Mouse (Mus musculus) CH12.LX (cell line): ENCODE results near the gene Tyro3. TPM values are rescaled to one million over a fixed set of nuclear protein-coding genes. Genes with fewer than 3 reads are reported as not detected.

ENCODE experiments used
- DNase-seq: peaks from one replicate; pipeline ENCODE4 v3.0.0-alpha.2; 2013; ENCODE audit errors: extremely low read depth
- H3K27ac ChIP-seq: 2 replicates; pipeline ENCODE4 v1.5.1; 2012; ENCODE audit warnings: low read depth, mild to moderate bottlenecking, control low read depth, moderate library complexity; ENCODE audit not compliant: insufficient read depth
- H3K27me3 ChIP-seq: replicated peaks from 2 replicates; pipeline ENCODE3; 2012; ENCODE audit warnings: inconsistent platforms
- H3K36me3 ChIP-seq, 2 experiments: replicated peaks in 1 of 2; 2 replicates each; pipeline versions ENCODE3 to v1.6.1; 2012; ENCODE audit warnings: inconsistent platforms in 1 of 2, low read length in 1 of 2, mild to moderate bottlenecking in 1 of 2, mixed read lengths in 1 of 2, moderate library complexity in 1 of 2; ENCODE audit not compliant: control insufficient read depth in 1 of 2, insufficient read depth in 1 of 2
- H3K4me1 ChIP-seq, 2 experiments: 2 replicates each; pipeline ENCODE4 v1.6.1; 2012; ENCODE audit warnings: inconsistent platforms in 1 of 2, moderate library complexity in 1 of 2; ENCODE audit not compliant: insufficient read depth in 2 of 2, control insufficient read depth in 1 of 2
- H3K4me2 ChIP-seq: 2 replicates; pipeline ENCODE4 v1.6.1; 2012; ENCODE audit warnings: low read depth, mild to moderate bottlenecking, control low read depth; ENCODE audit not compliant: poor library complexity, insufficient read depth, severe bottlenecking
- H3K4me3 ChIP-seq, 3 experiments: fragments of 150-350 bp in 1 of 3; sonication (generic) in 1 of 3; replicated peaks in 1 of 3; 2 replicates each; pipeline versions ENCODE3 to v1.5.1; 2011 to 2012; ENCODE audit warnings: low read depth in 2 of 3, low read length in 2 of 3, mild to moderate bottlenecking in 2 of 3, moderate library complexity in 2 of 3, control low read depth in 1 of 3, improper control_type of control experiment in 1 of 3, inconsistent platforms in 1 of 3, mixed read lengths in 1 of 3; ENCODE audit not compliant: poor library complexity in 1 of 3
- H3K79me2 ChIP-seq: replicated peaks from 2 replicates; pipeline ENCODE4 v1.6.1; 2012; ENCODE audit warnings: mild to moderate bottlenecking, moderate library complexity; ENCODE audit not compliant: control insufficient read depth, poor library complexity, insufficient read depth, severe bottlenecking; ENCODE audit errors: extremely low read depth
- H3K9ac ChIP-seq: 2 replicates; pipeline ENCODE4 v1.6.1; 2012; ENCODE audit warnings: low read depth, mild to moderate bottlenecking, control low read depth, moderate library complexity; ENCODE audit not compliant: insufficient read depth
- H3K9me3 ChIP-seq: replicated peaks from 2 replicates; pipeline ENCODE3; 2012; ENCODE audit warnings: low read length, inconsistent platforms, mixed read lengths
- E2F4 ChIP-seq: IDR thresholded peaks from 2 replicates; pipeline ENCODE4 v1.6.1; 2011; ENCODE audit warnings: low read depth, low read length, improper control_type of control experiment; ENCODE audit not compliant: insufficient replicate concordance
- GABPA ChIP-seq: IDR thresholded peaks from 2 replicates; pipeline ENCODE4 v1.6.1; 2012; ENCODE audit warnings: low read depth, low read length, improper control_type of control experiment, inconsistent platforms; ENCODE audit not compliant: insufficient replicate concordance
- IRF4 ChIP-seq: IDR thresholded peaks from 2 replicates; pipeline ENCODE4 v1.6.1; 2014; ENCODE audit warnings: low read depth, mild to moderate bottlenecking, inconsistent platforms, low read length, improper control_type of control experiment
- JUND ChIP-seq: conservative IDR thresholded peaks from 2 replicates; pipeline ENCODE4 v1.6.1; 2011; ENCODE audit warnings: low read depth, low read length, improper control_type of control experiment
- MAFK ChIP-seq: IDR thresholded peaks from 2 replicates; pipeline ENCODE4 v1.6.1; 2011; ENCODE audit warnings: low read length, improper control_type of control experiment; ENCODE audit not compliant: insufficient replicate concordance
- MAX ChIP-seq: IDR thresholded peaks from 2 replicates; pipeline ENCODE4 v1.6.1; 2011; ENCODE audit warnings: low read length, improper control_type of control experiment
- MAZ ChIP-seq: IDR thresholded peaks from 2 replicates; pipeline ENCODE4 v1.6.1; 2012; ENCODE audit warnings: low read depth, mild to moderate bottlenecking, inconsistent platforms, low read length, improper control_type of control experiment, moderate library complexity
- MEF2A ChIP-seq: IDR thresholded peaks from 2 replicates; pipeline ENCODE4 v1.6.1; 2014; ENCODE audit warnings: low read depth, mild to moderate bottlenecking, inconsistent platforms, low read length, improper control_type of control experiment, borderline replicate concordance
- MXI1 ChIP-seq: IDR thresholded peaks from 2 replicates; pipeline ENCODE4 v1.6.1; 2011; ENCODE audit warnings: mild to moderate bottlenecking, low read depth, low read length, improper control_type of control experiment
- MYC ChIP-seq: IDR thresholded peaks from 2 replicates; pipeline ENCODE4 v1.6.1; 2011; ENCODE audit warnings: low read depth, mild to moderate bottlenecking, improper control_type of control experiment, low read length
- NELFE ChIP-seq: IDR thresholded peaks from 2 replicates; pipeline ENCODE4 v1.6.1; 2011; ENCODE audit warnings: low read depth, low read length, improper control_type of control experiment
- NRF1 ChIP-seq: IDR thresholded peaks from 2 replicates; pipeline ENCODE4 v1.6.1; 2014; ENCODE audit warnings: low read depth, mild to moderate bottlenecking, inconsistent platforms, low read length, improper control_type of control experiment, moderate library complexity
- SIN3A ChIP-seq: IDR thresholded peaks from 2 replicates; pipeline ENCODE4 v1.6.1; 2012; ENCODE audit warnings: low read length, improper control_type of control experiment, inconsistent platforms
- SMC3 ChIP-seq: IDR thresholded peaks from 2 replicates; pipeline ENCODE4 v1.6.1; 2011; ENCODE audit warnings: low read depth, low read length, improper control_type of control experiment
- TCF12 ChIP-seq: IDR thresholded peaks from 2 replicates; pipeline ENCODE4 v1.6.1; 2014; ENCODE audit warnings: low read depth, mild to moderate bottlenecking, inconsistent platforms, low read length, improper control_type of control experiment
- ZKSCAN1 ChIP-seq: IDR thresholded peaks from 2 replicates; pipeline ENCODE4 v1.6.1; 2012; ENCODE audit warnings: low read depth, inconsistent platforms, low read length, improper control_type of control experiment, borderline replicate concordance
- ZNF384 ChIP-seq: IDR thresholded peaks from 2 replicates; pipeline ENCODE4 v1.6.1; 2012; ENCODE audit warnings: low read depth, low read length, improper control_type of control experiment, inconsistent platforms
- dilution Hi-C: fragments of 300-500 bp; cut with MboI; formaldehyde crosslinking; loops from 2 replicates; pipeline ENCODE4 v1.14.3; 2020; ENCODE audit warnings: low sequenced_read_pairs; ENCODE audit not compliant: extremely low pct_unique_long_range_greater_than_20kb, extremely low pct_ligation_motif_present
- in situ Hi-C: fragments of 300-500 bp; cut with MboI; formaldehyde crosslinking; loops from 3 replicates; pipeline ENCODE4 v1.14.3; 2019; ENCODE audit warnings: low sequenced_read_pairs, low pct_ligation_motif_present, low pct_unique_long_range_greater_than_20kb, mixed read lengths
- polyA plus RNA-seq: library from polyadenylated mRNA; unstranded; fragments of >175 nt; gene quantifications from 2 replicates; pipeline ENCODE4 v1.2.1, GENCODE M21; 2012; ENCODE audit warnings: low read depth; ENCODE audit not compliant: insufficient read length
- total RNA-seq, 2 experiments: library from RNA; depleted of rRNA; stranded (reverse); fragments of 300-350 nt in 1 of 2; fragments of >200 nt in 1 of 2; gene quantifications; 2 replicates each; pipeline ENCODE4 v1.2.3; 2012 to 2014

The Tyro3 gene
- total and polyA plus RNA-seq, 3 experiments, result 20.3 to 39.7 (median 23.7) TPM

DNA sequence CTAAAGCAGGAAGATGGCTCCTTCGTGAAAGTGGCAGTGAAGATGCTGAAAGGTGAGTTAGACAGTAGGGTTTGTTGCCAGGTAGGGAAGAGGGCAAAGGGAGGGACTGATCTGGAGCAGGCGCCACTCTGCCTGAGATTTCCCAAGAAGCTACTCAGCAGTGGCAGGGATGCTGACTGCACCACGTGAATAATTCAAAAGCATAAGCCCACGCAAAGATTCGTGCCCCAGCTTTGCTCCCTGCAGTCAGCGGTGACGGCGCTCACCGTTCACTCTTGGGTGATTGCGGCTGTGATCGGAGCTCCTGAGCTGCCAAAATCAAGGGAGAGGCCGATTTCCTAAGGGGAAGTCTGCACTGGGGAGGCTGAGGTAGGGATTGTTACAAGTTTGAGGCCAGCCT lies 13.4 kb downstream of the Tyro3 start:
- dilution Hi-C loops (no loop called here), in situ Hi-C loops (no loop called here)
- no peak for DNase-seq
- Histone ChIP-seq H3K9me3 (no peaks in the 10 kb centered on the region), H3K27ac (no peak overlapping the region), H3K9ac (no peak overlapping the region), H3K79me2 (no peaks in the 10 kb centered on the region), H3K27me3 (no peaks in the 10 kb centered on the region), H3K36me3 (peaks cover 47 to 80% of the 10 kb centered on the region in 2 experiments), H3K4me1 (peaks cover 23 to 64% of the 10 kb centered on the region in 2 experiments), H3K4me3 (no peak overlapping the region), H3K4me2 (no peak overlapping the region)
- TF ChIP-seq MXI1 (no peak), TCF12 (no peak), SMC3 (no peak), MYC (no peak), MAZ (no peak), ZNF384 (no peak), IRF4 (no peak), MEF2A (no peak), GABPA (no peak), NELFE (no peak)

GRCm38 (mm10) chr2:119811490-119812146 lies 14.1 kb downstream of the Tyro3 start:
- Histone ChIP-seq H3K4me2 (no peak overlapping the region), H3K79me2 (no peaks in the 10 kb centered on the region), H3K9me3 (no peaks in the 10 kb centered on the region), H3K9ac (no peak overlapping the region), H3K36me3 (peaks cover 46 to 78% of the 10 kb centered on the region in 2 experiments), H3K27ac (no peak overlapping the region), H3K4me3 (no peak overlapping the region), H3K4me1 (peaks cover 23 to 59% of the 10 kb centered on the region in 2 experiments), H3K27me3 (no peaks in the 10 kb centered on the region)
- no peak for TF ChIP-seq JUND
- no peak for TF ChIP-seq ZKSCAN1
- TF ChIP-seq MAX, result no peak
- TF ChIP-seq E2F4, result no peak
- TF ChIP-seq SIN3A, result no peak
- no peak for TF ChIP-seq MAFK
- no peak for TF ChIP-seq NRF1
- in situ Hi-C loops (no loop called here), dilution Hi-C loops (no loop called here)
- no peak for DNase-seq
